Mouse (Mus musculus) lung, postnatal 10 days (tissue): ENCODE measurements around the gene Arl6ip6.
A peak's percentile ranks its signal among the peaks of the same experiment; 100 is the strongest.

Experiments
- DNase-seq: peaks from one replicate; pipeline ENCODE4 v3.0.0; 2021

Gene Arl6ip6

DNA sequence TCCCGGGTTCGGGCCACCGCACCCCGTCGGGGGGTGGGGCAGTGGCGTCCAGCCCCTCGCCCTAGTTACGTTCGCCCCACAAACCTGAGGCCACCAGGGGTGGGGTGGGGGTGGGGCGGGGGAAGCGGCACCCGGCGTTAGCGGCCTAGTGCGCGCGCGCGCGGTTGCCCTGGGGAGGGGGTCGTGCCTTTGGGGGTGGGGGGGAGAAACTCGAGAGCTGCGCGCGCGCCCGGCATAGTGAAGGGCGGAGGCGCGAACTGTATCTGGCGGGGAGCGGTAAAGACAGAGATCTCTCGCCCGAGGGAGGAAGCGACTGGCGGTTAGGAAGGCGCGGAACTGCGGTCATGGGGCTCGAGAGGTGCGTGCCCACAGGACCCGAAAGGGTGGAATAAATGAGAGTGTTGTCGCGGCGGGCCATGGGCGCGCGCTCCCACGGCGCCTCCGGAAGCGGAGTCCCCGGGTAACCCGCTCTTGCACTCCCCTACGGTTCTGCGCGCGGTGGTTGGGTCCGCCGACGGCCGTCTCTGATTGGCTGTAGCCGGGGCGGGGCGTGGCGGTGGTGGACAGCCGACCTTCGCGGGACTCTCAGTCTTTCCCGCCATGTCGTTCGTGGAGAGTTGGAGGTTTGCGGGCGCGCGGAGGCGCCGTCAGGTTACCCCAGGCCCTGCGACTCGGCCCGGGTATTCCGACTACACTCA is at the start of gene Arl6ip6:
Gene Arl6ip6 (plus strand): TSS at position 204 of the 698 bp plus-strand sequence.
- peak; percentile 99 for DNase-seq

DNA sequence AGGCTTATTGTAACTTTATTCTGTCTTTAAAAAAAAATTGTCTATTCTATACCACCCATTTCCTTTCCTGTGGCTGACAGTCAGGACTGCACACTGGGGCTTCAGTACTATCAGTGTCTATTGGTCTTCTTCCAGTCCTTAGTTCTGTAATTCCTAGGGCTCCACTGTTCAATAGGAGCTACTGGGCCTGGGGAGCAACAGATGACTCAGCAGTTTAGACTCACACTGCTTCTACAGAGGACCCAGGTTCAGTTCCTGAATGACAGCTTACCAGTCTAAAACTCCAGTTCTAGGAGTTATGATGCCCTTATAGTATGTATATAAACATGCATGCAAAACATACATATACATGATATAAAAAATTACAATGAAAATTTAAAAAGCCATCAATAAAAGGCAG is 44.7 kb upstream of the Arl6ip6 start:
- no peak for DNase-seq

DNA sequence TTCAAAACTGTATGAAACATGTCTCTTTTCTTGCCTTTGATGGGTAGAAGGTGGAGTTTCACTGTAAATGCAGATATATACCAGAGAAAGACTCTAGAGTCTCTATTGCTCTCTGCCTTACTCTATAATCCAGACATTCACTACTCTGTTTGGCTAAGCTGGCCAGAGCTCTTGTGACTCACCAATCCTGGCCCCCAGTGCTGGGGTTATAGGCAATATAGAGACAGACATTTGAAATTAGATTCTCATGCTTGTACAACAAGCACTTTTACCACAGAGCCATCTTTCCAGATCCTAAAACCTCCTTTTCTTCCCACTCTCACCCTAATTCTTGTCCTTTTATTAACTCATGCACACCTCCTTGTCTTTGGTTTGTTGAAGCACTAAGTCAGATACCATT is 17.6 kb upstream of the Arl6ip6 start:
- DNase-seq = no peak

DNA sequence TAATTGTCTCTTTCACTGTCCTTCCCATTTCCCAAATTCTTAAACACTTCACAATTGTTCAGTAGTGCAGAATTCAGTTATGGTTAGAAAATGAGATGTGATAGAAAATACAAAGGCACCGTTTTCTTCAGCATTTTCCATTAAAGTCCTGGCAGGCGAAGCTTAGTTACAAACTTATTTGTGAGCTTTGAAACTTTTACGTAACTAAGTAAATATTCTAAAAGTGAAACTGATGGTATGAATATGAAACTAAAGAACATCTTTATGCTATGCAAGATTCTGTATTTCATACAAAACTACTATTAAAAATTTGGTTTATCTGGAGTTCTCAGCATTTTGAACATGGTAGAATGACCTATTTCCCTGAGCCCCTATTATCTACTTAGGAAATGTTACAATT is 12.6 kb upstream of the Arl6ip6 start:
- no peak for DNase-seq

DNA sequence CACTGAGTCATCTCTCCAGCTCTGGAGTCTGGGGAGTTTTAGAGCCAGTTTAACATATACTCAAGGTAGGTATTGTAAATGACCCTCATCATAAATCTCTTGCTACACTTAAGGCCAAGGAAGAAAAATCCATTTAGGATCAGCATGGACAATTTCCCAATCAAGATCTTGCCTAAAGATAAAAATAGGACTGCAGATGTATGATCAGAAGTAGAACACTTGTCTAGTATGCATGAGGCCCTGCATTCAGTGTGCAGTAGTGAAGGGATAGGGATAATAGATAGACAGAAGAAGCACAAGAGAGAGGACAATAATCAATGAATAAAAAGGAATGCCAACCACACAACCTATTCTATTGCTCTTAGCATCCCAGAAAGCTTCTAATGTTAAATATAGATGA is 11.7 kb upstream of the Arl6ip6 start:
- no peak for DNase-seq

DNA sequence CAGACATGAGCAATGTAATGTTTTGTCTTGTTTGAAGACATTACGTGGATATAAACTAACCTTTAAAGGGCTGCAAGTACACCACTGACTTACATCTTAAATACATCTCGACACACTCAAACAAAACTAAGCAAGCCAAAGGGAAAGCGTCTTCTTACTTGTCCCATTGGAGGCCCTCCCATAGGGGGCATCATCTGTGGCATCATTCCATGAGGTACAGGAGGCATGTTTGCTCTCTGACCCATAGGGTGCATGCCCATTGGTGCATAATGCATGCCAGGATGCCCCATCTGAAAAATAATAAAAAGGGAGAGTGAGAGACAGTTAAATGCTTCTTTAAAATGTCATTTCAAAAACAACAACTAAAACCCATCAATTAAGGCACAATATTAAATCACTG is 1.7 kb upstream of the Arl6ip6 start:
- DNase-seq = peak; percentile 10

DNA sequence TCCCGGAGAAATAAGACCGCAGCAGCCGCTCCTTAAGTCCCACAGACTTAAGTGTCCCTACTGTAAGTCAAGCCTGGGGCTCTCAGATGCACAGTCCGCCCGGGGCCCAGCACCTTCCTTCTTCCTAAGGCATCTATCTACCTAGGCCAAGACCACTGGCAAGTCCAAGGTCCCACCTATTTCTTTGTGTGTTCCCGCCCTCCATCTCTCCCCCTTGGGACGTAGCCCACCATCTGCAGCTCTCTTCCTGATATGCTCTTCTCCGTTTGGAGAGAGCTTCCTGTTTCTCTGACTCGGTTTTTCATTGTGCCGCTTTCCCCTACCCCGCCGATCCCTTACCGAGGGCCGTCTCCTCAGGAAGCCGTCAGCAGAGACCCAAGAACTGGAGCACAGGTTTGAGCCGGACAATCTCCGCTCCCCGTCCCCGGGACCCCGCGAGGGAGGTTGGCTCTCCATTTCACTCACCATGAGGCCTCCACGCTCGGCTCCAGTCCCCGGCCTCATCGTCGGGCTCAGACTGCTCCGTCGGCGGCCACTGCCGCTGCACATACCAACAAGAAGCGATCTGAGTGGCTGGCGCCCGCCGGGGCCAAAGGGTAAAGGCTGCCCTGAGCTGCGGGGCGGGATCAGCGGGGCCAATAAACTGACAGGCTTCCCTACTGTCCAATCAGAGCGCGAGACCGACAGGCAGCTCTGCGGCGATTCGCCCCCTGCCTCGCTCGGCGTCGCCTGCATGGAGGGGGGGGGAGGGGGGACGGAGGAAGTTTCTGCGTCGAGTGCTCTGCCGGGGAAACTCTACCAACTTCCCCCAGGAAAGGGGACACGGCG is 628 bp upstream of the Arl6ip6 start, which contains the start of gene Prpf40a:
Gene Prpf40a (minus strand): TSS at position 601 of the 828 bp plus-strand sequence.
- peak; percentile 100 for DNase-seq

DNA sequence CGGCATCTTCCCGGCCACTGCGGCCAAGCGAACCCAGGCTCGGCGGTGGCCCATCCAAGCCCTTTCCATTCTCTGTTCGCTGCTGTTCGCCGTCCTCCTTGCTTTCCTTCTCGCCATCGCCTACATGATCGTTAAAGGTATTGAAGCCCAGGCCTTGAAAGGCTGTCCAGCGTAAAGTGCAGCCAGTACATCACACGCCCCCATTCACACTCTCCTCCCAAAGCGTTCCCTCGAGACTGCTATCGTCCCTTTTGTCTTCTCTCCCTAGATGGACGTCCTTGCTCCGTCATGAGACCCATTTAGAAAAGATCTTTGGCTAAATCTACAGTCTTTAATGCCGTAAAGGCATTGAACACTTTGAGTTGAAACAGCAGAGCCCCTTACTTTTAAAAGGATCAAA is 860 bp downstream of the Arl6ip6 start:
- no peak for DNase-seq

DNA sequence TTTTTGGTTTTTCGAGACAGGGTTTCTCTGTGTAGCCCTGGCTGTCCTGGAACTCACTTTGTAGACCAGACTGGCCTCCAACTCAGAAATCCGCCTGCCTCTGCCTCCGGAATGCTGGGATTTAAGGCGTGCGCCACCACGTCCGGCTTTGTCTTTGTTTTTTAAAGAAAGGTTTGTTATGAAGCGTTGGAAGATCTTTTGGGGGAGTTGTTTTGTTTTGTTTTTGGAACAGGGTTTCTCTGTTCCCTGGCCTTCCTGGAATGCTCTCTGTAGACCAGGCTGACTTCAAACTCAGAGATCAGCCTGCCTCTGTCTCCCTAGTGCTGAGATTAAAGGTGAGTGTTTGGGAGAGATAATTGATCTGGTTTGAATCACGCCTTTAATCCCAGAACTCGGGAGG is 4.9 kb downstream of the Arl6ip6 start:
- no peak for DNase-seq

DNA sequence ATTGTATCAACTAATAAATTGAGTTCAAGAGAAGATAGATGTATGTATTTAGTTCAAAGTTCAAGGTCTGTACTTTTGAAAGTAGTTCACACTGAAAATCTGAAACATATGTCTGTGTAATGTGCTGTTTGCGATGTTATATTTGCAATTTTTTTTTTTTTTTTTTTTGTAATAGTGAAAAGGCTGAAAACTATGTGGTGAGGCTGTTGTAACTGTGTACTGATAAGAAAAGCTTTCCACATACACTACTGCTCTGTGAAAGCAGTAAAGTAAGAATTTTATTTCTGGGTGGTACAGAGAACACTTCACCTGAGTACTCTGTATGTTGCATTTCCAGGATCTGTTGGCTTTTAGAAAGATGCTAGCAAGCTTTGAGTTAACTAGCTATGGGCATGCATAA is 7.7 kb downstream of the Arl6ip6 start:
- no peak for DNase-seq

DNA sequence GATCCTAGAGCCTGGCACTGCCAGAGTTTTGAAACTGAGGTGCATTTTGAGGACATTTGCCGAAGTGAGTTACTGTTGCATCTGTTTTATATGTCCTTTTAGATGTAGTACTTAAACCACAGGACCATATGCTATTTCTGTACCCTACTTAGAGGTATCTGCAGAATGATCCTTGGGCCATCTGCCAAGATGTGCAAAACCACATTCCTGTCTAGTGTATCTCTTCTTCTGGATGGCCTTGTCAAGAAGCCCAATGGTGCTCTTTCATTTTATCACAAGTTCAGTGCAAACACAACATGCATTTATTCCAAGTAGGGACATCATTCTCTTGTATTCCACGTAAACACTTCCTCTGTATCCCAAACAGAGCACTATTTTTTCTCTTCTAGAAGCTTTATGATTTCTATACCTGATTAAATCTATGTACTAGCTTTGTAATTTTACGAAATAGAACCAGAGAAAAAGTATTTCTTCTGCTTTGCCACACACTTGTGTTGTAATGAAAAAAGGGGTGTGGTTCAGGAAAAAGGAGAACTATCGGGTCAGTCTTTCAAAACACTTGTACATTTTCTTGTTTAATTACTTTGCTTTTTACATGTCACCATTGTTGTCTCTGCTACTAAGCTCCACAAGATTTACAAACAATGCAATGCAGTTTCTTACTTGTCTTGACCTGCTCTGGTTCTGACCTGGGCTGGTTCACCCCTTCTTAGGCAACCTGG is 8.8 kb downstream of the Arl6ip6 start:
- DNase-seq = no peak

DNA sequence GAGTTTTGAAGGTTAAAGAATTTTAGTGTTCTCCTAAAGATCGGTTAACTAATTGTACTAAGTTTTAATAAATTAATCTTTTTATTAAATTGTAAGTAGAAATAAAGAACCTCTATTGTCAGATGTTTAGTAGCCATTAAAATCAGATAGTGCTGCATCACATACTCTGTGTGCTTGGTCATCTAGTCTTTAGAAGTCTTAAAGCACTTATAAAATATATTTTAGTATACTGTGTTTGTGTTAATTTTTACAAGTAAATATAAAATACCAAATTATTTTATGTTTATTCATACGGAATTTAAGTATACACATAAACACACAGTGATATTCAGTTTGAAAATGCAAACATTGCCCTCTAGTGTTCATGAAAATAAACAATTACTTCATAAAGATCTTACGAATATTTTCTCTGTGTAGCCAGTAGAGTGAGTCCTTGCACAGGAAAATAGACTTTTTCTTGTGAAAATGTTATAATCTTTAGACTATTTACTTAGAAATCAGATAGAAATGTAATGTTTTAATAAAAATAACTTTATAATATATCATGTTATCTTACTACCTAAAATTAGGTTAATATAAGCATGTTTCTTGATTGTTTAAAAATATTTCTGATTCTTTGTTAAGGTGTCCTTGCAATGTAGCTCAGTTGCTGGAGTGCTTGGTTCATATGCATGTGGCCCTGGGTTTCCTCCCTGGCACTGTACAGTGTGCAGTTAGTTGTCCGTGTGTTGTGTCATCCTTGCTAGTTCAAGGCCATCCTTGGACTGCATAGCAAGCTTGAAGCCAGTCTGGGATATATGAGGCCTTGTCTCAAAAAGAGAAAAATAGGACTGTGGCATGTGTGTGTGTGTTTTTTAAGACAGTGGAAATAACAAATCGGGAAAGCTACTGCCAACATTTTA is 13.1 kb downstream of the Arl6ip6 start:
- no peak for DNase-seq

DNA sequence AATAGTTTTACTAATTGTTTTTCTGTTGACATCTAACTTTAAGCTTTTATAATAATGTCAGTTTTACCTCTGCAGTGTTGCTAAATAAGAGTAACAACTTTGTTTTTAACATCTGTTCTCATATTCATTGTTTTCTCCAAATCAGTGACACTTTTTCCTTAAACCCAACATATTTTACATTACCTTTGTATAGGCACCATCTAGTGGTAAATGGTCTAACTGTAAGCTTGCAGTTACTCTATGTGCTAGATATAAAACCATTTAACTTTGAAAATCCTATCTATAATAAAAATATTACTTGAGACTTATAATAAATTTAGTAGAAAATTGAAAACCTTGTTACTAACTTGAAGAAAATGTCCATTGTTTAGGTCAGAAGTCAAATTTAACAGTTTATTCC is 15.2 kb downstream of the Arl6ip6 start:
- DNase-seq = no peak

DNA sequence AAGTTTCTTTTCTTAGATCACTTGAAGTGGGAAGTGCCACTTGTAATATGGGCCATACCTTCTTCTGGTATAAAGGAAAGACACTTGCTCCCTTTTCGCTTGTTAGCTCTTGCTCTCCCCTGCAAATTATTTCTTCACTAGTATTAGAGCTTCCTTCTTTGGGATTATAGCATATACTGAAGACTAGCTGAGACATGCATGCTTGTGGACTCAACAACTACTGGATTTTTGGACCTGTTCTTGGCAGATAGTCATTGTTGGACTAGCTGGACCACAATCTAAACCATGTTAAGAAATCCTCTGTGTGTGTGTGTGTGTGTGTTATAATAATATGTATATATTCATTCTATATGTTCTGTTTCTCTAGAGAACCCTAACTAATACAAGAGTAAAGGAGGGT is 22.0 kb downstream of the Arl6ip6 start:
- DNase-seq = no peak

DNA sequence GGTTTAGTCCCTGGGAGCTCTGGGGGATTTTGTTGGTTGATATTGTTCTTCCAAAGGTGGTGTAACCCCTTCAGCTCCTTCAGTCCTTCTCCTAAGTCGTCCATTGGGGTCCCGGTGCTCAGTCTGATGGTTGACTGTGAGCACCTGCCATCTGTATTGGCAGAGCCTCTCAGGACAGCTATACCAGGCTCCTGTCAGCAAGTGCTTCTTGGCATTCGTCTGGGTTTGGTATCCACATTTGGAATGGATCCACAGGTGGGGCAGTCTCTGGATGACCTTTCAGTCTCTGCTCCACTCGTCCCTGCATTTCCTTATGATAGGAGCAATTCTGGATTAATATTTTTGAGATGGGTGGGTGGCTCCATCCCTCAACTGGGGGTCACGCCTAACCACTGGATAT is 30.7 kb downstream of the Arl6ip6 start:
- DNase-seq = no peak

DNA sequence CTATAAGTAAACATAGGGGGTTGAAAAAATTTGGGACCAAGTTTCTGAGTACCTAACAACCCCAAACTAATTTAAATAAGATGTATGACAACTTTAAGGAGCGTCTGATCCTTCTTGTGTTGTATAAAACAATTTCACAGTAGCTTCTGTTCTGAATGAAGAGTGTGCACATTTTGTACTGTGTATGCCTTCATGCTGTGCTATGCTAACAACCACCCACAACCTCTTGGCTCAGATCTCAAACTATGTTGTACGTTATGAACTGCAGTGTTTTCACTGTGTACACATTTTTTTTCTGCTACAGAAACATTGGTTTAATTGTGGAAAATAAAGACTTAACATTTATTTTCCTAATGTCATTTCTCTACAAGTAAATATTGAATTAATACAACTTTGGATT is 65.5 kb downstream of the Arl6ip6 start:
- no peak for DNase-seq
